In genomic region chr17:73808431-73808830, GRCm38 (mm10) we compare ENCODE assay signal across 9 mouse cellular contexts. TPM values are rescaled to one million over a fixed set of nuclear protein-coding genes. Genes with fewer than 3 reads are reported as not detected.
DNase-seq lines count a peak whose midpoint lies in the region; ATAC-seq and TF ChIP-seq lines count a peak whose summit lies in the region.
"Had no signal": no experiment of that assay in that cellular context is flagged by ENCODE, and none has a peak within 500 bp of the region (broad histone marks: within the 10 kb centered on the region; RNA-seq: fewer than 3 reads in every experiment).

No protein-coding gene starts in this region.

- H3K27ac ChIP-seq in kidney, embryonic 16.5 days (ENCODE audit: low read length): peak overlapping the region; percentile 51
- H3K27ac ChIP-seq in liver, postnatal 0 days (ENCODE audit: low read depth): no peak overlapping the region

- TF ChIP-seq CTCF in liver, postnatal 0 days (IDR thresholded peaks at IDR 0.05; ENCODE audit: low read depth): no peak

- H3K27me3 ChIP-seq in kidney, embryonic 16.5 days (ENCODE audit: insufficient read depth, low read length): no peaks in the 10 kb centered on the region
- H3K27me3 ChIP-seq in liver, postnatal 0 days (ENCODE audit: insufficient read depth, low read length): peaks cover 16% of the 10 kb centered on the region
- H3K27me3 ChIP-seq: Patski had no signal

- peaks cover 18% of the 10 kb centered on the region for H3K4me1 ChIP-seq in kidney, embryonic 16.5 days (ENCODE audit: insufficient read depth, low read length)
- H3K4me1 ChIP-seq in liver, postnatal 0 days (ENCODE audit: insufficient read depth): peaks cover 3% of the 10 kb centered on the region; the same call in 1 of the 2 replicates

- ATAC-seq in kidney, embryonic 16.5 days (ENCODE audit: low FRiP score, low TSS enrichment): peak; percentile 64; the same call in 1 of the 2 replicates
- no peak for ATAC-seq in liver, postnatal 0 days
- ATAC-seq: Patski had no signal

- 50% methylated on average over 6 of the region's 6 CpGs for WGBS in kidney, embryonic 16.5 days
- 74% methylated on average over 6 of the region's 6 CpGs for WGBS in liver, postnatal 0 days (ENCODE audit: insufficient replicate concordance)

- H3K4me3 ChIP-seq in kidney, embryonic 16.5 days (ENCODE audit: low read length): no peak overlapping the region
- no peak overlapping the region for H3K4me3 ChIP-seq in liver, postnatal 0 days (ENCODE audit: low read depth, low read length)

- 0 out of 2 replicates have a peak overlapping the region, but pooled peaks have one; percentile 19 for H3K4me2 ChIP-seq in kidney, embryonic 16.5 days (replicated peaks; ENCODE audit: low read depth, low read length)
- peak overlapping the region; percentile 16 for H3K4me2 ChIP-seq in liver, postnatal 0 days (ENCODE audit: low read depth, low read length)

- H3K36me3 ChIP-seq in kidney, embryonic 16.5 days (ENCODE audit: insufficient read depth, low read length): no peaks in the 10 kb centered on the region
- H3K36me3 ChIP-seq in liver, postnatal 0 days (replicated peaks; ENCODE audit: insufficient read depth, low read length): no peaks in the 10 kb centered on the region

- H3K9me3 ChIP-seq in kidney, embryonic 16.5 days (ENCODE audit: low read length): no peaks in the 10 kb centered on the region
- no peaks in the 10 kb centered on the region for H3K9me3 ChIP-seq in liver, postnatal 0 days (ENCODE audit: low read length)

- no peak overlapping the region for H3K9ac ChIP-seq in kidney, embryonic 16.5 days (replicated peaks; ENCODE audit: low read length)
- H3K9ac ChIP-seq in liver, postnatal 0 days (replicated peaks): no peak overlapping the region

- TF ChIP-seq EP300 in liver, postnatal 0 days (IDR thresholded peaks at IDR 0.05; ENCODE audit: low read depth): no peak

- DNase-seq in adrenal gland, postnatal 14 days: peak; percentile 43
- no peak for DNase-seq in adrenal gland, adult 8-10 months
- peak; percentile 81 for DNase-seq in Muller cell, postnatal 12 days (ENCODE audit: inconsistent ontology term)
- DNase-seq in liver, postnatal 0 days: no peak
- no peak for DNase-seq in urinary bladder, postnatal 25 days (ENCODE audit: low spot score)
- no peak for DNase-seq in ovary, adult 18-20 months (ENCODE audit: low spot score)
- no peak for DNase-seq in T-cell, adult 2 months (ENCODE audit: low spot score)

RNA-seq across cellular contexts. Expression of gene Ehd3, which starts 4.5 kb away (rescaled TPM):
- 72.5 and 74.0 TPM in 2 replicates for total RNA-seq in adrenal gland, postnatal 14 days (2021)
- 100 to 1,000 TPM in 1 of 4 experiments, 10 to 100 TPM in 3; 57.1 to 102 (median 78.3) TPM for total RNA-seq in adrenal gland, adult 8-10 months (2022)
- polyA plus RNA-seq in kidney, embryonic 16.5 days (2015; fragmentation: Nextera tagmentation; extraction: Ambion mirVana): 20.9 and 26.4 TPM in 2 replicates
- 22.5 and 23.7 TPM in 2 replicates for polyA plus RNA-seq in liver, postnatal 0 days (2015; fragmentation: Nextera tagmentation; extraction: Ambion mirVana)

Comparison
In these comparisons a context has a peak if more than half of its experiments do, and no peak if none do; other contexts are left out.
1. DNase-seq: peak in adrenal gland, postnatal 14 days (single experiment) and Muller cell, postnatal 12 days (single experiment); none in adrenal gland, adult 8-10 months (single experiment), liver, postnatal 0 days (single experiment), urinary bladder, postnatal 25 days (single experiment), ovary, adult 18-20 months (single experiment) and T-cell, adult 2 months (single experiment).